Mouse (Mus musculus) urinary bladder, adult 2 months (tissue): Measurements from ENCODE around the gene Hdac9. TPM values are rescaled to one million over a fixed set of nuclear protein-coding genes. Genes with fewer than 3 reads are reported as not detected.
"Not testable (repeated sequence)": the region's sequence is repeated elsewhere in the genome, so short reads cannot be mapped to it uniquely, and the experiment has no call there.

Experiments used
- DNase-seq: peaks from one replicate; pipeline ENCODE4 v3.0.0; 2022; ENCODE audit warnings: low spot score
- polyA plus RNA-seq: library from polyadenylated mRNA; depleted of rRNA; stranded (reverse); fragments of >200 nt; gene quantifications from 2 replicates; pipeline ENCODE4 v1.2.3, GENCODE M21; 2012

The Hdac9 gene
- polyA plus RNA-seq, 1 experiment = 2.7 TPM

DNA sequence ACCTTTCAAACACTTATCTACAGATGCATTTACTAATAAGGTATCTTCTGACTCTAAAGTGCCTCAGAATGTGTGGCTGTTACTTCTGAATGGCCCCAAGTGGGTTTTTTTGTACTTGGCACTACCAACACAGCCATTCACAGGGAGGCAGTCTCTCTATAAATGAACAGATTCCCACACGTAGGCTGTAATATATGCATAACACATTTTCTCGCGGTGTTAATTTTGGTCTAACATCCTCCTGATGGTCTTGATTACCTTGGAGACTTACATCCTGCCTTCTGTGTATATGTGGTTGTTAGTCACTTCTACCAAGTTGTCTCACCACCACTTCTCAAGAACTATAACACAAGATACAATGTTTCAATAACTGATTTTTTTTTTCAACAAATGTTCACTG lies 419.2 kb downstream of the Hdac9 start:
- DNase-seq = no peak

DNA sequence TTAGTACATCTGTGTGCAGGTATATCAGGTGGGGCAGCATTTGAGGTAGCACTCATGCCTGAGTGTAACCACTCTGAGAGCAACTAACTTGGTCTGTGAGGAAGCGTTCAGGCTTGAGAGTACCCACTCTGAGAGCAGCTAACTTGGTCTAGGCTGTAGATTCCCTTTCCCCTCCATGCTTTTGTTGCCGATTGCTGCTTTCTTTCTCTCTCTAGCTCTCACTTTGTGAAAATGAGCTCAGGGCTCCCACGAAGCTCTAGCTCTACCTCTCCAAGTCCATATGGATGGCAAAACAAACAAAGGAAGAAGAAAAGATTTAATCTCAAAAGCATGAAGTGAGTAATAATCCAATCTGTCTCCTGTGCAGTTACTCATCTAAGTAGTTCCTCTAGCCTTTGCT lies 421.0 kb downstream of the Hdac9 start:
- DNase-seq = no peak

DNA sequence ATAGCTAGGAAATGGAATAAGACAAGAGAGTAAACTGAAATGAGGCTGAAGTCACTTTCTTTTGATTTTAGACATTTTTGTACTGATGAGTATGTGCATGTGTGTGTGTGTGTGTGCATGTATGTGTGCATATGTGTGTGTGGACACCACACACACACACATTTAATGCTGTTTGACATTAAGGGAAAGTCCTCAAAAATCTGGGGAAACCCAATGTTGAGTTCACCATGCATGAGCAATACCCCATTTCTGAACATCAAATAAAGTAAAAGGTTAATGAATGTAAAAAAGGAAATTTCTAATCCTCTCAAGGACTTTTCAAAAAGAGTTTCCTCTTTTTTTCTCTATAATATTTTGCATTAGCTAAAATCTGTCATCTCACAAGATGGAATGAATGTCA lies 427.3 kb downstream of the Hdac9 start:
- DNase-seq = no peak

DNA sequence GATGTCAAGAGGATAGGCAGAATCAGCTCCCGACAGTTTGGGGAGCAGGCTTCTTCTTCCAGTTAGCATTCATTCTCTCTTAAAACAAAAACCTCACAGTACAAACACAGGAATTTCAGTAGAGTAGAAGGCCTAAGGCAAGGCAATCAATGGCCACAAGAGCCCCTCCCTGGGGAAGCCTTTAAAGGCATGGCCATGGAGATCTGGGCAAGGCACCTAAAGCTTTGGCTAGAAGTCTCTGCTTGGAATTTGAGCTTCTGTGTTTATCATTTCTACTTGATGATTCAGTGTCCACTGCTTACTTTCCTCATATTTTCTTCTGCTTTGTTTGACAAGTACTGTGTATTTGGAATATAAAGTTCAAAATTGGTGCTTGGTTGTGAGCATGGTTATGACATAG lies 429.2 kb downstream of the Hdac9 start:
- no peak for DNase-seq

- no peak for DNase-seq
These were observed 429.9 kb downstream of the Hdac9 start for GRCm38 (mm10) chr12:34487021-34487420.

- no peak for DNase-seq
These were observed 430.9 kb downstream of the Hdac9 start for GRCm38 (mm10) chr12:34486016-34486415.

GRCm38 (mm10) chr12:34481702-34482101 lies 435.2 kb downstream of the Hdac9 start:
- DNase-seq = no peak

DNA sequence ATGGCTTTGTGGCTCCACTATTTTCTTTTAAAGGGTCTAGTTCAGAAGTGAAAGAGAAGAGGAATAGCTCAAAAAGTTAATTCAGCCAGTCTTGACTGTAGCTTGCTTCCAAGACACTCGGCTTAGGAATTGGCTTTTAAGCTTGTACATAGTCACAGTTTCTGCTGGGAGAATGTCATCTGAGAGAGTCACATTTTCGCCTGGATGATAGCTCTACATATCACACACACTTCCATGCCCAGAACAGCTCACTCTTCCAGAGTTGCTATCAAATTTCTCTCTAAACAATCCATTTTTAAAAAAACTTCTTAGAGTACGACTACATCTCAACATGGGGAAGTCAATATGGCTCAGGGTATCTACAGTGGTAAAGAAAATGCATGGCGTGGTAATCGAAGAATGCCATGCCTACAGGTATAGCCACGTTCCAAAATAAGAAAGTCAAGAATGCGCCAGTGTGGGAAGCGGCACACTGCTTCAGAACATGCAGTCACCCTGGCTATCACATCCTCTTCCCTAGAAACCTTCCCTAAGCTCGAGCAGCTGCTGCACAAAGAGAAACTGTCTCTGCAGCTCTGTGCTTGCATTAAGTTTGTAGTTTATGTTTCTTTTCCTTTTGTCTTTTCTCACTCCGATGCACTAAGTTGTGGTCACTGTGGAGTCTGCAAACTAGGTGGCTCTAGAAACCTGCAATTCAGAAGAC lies 443.8 kb downstream of the Hdac9 start:
- no peak for DNase-seq

GRCm38 (mm10) chr12:34472542-34472941 lies 444.4 kb downstream of the Hdac9 start:
- DNase-seq = no peak

DNA sequence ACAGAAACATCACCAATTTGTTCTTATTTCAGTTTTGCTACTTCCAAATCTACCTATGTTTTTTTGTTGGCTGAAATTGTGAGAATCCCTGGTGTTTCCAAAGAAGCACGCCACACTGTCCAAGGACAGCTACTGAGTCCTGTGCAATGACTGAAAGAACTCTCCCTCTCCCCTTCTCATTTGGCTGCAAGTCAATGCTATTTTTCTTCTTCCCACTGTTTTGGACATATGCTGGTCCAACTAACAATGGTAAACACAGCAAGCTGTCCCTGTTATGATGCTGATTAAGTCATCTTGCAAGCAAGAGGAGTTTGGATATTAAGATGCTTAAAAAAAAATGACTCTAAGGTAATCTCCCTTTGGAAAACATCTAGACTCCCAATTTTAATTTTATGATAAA lies 455.2 kb downstream of the Hdac9 start:
- no peak for DNase-seq

- DNase-seq = no peak
These were observed 464.3 kb downstream of the Hdac9 start for GRCm38 (mm10) chr12:34452643-34453042.

DNA sequence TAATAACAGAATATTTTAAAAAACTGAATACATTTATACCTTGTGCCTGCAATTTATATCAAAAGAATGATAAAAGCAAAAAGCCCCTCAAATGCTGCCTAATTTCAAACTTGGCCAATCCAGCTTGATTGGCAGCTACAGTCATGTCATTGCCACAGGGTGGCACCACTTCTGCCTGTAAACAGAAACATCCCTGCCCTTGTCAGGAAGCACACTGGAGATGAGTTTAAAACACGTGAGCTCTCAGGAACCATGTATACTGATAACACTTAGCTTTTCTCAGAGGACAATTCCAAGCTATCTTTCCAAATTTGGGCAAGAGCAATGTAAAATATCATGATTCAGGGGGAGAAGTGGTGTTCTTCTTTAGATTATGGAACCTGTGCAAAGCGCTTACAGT lies 465.7 kb downstream of the Hdac9 start:
- DNase-seq = no peak

DNA sequence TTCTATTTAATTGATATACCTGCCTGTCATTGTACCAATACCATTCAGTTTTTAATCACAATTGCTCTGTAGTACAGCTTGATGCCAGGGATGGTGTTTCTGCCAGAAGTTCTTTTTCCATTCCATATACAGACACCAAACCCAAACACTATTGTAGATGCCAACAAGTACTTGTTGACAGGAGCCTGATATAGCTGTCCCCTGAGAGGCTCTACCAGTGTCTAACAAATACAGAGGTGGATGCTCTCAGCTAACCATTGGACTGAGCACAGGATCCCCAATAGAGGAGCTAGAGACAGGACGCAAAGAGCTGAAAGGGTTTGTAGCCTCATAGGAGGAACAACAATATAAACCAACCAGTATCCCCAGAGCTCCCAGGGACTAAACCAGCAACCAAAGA lies 472.2 kb downstream of the Hdac9 start:
- not testable (repeated sequence) for DNase-seq

- no peak for DNase-seq
These were observed 476.0 kb downstream of the Hdac9 start for GRCm38 (mm10) chr12:34440930-34441329.

DNA sequence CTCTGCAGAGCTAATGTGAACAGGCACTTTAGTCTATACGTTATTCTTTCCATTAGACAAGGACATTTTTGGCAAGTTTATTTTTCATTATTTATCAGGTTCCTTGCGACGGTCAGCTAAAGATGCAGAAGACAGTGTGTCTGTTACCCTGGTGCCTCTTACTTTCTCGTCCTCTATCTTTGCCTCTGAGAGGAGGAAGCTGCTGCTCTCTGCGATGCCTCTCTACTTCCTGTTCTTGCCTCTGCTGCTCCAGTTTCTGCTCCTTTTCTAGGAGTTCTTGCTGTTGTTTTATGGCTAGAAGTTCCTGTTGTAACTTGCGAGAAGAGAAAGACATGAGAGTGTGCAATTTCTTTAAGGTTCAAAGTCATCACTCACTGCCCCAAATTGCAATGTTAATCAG lies 484.0 kb downstream of the Hdac9 start:
- DNase-seq = no peak

DNA sequence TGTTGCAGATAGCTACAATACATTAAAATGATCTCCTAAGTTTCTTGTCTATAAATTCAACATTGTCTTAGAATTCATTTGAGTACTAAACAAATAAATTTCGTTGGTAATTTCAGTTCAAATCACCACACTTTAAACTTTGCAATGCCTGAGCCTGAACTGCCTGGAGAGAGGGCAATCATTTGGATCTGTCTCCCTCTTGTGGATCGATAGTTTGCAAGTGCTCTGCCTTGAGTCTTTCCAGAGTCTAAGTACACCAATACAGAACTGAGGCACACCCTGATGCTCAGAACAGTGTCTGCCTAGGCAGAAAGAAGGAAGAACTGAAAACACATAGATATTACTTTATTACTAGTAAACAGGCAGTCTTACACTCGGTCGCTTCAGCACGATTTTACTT lies 484.4 kb downstream of the Hdac9 start:
- no peak for DNase-seq

DNA sequence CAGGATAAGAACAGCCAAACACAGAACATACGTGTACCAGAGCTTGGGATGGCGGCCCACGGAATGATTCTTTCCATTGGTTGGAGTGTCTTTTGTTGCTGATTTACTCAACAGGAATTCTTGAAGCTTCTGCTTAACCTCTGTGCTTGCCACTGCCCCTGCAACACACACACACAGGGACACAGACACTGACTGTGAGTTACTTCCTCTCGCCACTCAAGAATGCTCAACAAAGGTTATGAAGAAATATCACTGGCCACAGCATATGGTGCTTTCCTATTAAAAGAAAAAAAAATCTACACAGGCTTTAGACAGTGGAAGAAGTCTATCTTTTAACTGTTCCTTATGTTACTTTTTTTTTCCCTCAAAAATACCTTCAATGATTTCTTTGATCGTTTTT lies 485.1 kb downstream of the Hdac9 start:
- no peak for DNase-seq

DNA sequence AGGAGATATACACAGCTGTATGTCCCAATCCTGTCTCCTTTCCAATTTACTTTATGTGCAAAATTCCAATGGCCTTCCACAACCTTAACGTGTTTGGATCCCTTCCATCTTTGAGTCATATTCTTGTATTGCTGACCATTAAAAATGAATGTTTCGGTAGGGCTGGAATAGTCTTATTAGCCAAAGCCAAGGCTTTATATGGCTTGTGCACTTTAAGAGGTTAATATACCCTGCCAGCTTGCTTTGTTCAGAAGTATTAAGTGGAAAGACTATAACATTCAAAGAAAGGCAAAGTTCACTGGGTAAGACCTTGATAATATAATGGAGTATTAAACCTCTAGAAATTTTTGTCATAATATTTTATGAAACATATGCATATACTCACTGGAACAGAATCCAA lies 491.4 kb downstream of the Hdac9 start:
- DNase-seq = no peak

DNA sequence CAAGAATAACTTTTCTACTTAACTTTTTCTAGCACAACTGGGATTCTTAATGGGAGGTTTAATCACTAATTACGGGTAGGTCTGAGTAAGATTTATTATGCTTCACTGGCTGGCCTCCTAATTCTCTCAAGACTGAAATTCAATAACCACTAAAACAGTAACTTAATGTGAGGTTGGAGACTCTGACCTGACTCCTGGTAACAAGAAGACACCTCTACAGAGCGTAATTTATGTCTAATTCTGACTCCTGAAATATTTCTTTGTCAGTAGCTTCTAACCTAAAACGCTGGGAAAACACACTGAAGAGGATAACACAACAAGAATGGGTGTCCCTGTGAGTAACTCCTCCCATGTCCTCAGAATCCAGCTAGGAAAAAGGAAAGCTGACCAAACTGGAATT lies 508.8 kb downstream of the Hdac9 start:
- no peak for DNase-seq

- DNase-seq = no peak
These were observed 509.8 kb downstream of the Hdac9 start for GRCm38 (mm10) chr12:34407143-34407542.

DNA sequence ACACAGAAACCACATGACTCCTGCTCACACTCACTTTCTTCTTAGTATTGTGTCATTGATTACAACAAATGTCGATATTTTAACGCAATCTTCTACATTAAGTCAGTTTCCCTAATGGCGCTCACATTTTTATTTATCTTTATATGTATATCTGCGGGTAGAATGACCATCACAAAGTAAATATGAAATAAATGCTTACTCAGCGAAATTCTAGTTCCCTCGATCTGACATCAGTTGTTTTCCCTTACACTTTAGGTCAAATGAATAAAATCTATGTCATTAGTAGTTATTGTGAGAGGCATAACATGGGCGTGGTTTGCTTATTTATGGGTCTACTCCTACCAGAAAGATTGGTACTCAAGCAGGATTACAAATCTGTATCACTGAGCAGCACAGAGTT lies 514.8 kb downstream of the Hdac9 start:
- no peak for DNase-seq

DNA sequence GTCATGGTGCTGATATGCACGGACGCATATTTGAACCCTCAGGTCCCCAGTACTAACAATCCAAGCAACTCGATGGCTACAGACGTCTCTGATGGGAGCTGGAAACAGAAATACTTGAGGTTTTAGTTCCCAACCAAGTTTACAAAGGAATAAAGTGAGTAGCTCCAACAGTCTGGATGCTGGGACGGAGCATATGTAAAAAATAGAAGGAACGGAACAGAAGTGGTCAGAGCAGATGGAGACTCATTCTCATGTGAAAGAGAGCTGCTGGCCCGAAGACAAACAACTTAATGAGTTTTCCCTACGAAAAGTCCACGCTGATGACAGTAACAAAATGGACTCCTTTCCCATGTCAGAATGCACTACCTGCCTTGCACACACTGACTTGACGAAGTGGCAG lies 518.3 kb downstream of the Hdac9 start:
- DNase-seq = no peak

GRCm38 (mm10) chr12:34394342-34394741 lies 522.6 kb downstream of the Hdac9 start:
- no peak for DNase-seq

- no peak for DNase-seq
These were observed 537.2 kb downstream of the Hdac9 start for GRCm38 (mm10) chr12:34379681-34380080.
